Mouse (Mus musculus) fibroblast of lung, adult 2 months (primary cell): ENCODE results near the gene Pear1.

ENCODE experiments used
- DNase-seq: peaks from one replicate; pipeline ENCODE4 v3.0.0-alpha.2; 2011; ENCODE audit warnings: low read depth

The Pear1 gene

DNA sequence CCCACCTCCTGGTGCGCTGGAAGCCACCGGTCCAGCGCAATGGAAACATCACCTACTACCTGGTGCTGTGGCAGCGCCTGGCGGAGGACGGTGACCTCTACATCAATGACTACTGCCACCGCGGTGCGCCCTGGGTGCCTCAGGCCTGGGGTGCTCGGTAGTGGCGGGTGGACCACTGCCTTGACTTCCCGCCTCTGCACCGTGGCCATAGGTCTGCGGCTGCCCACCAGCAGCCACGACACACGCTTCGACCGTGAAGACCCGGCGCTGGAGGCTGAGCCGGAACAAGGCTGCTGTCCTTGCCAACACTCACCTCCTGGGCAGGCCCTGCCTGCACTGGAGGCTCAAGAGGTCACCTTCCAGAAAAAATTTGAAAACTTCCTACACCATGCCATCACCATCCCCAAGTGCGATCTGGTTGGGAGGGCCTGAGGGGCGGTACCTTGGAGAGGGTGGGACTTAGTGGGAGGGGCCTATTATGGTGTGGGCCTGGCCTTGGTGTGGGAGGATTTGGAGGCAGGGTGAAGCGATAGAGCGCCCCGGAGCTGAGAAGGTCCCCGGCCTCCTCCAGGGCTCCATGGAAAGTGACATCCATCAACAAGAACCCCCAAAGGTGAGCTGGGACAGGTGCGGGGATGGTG, 14.7 kb downstream of the Pear1 start:
- DNase-seq: no peak

DNA sequence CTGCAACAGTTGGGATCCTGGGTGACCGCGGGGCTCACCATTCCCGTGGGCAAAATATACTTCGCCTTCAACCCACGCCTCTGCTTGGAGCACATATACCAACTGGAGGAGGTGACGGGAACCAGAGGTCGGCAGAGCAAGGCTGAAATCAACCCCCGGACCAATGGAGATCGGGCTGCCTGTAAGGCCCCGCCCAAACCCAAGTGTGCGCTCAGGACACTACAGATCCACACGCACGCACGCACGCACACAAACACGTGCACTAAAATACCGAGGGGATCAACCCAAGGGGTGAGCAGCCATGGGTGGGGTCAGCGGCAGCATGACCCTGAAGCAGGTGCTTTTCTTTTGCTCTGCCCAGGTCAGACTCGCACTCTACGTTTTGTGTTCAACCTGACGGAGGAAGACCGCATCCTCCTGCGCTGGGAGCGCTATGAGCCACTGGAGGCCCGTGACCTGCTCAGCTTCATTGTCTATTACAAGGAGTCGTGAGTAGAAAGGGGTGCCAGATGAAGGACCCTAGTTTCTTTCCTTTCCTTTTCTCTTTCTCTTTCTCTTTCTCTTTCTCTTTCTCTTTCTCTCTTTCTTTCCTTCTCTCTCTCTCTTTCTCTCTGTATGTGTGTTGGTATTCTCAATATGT, 19.9 kb downstream of the Pear1 start:
- DNase-seq: no peak

- no peak for DNase-seq
These were observed 22.4 kb downstream of the Pear1 start for GRCm38 (mm10) chr3:87801681-87802080.

DNA sequence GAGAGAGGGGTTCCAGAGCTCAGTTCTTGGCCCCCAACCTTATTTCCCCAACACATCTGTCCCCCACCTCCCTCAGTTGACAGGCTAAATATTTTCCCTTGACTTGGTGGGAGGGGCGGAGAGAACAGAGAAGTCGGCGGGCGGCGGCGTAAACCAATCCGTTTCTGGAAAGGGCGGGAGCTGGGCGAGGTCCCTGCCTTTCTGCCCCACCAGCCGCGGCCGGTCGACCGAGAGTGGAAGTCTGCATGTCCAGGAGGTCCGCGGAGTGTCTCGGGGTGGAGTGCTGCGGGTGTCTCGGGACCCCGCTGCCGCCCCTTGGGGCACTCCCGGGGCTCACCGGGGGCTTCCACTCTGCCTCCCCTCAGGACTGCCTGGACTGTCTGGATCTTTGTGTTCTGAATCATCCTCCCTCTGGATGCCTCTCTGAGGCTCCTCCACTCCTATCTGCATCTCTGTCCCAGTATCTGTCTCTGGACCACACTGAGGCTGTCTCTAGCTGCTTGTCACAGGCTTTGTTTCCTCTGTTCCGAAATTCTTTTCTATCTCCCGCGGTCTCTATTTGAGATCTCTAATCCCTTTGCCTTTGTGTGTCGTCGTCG, 27.3 kb downstream of the Pear1 start, which contains the start of gene Insrr:
TSS of gene Insrr (plus strand) at position 216 of the 599 bp plus-strand sequence.
- DNase-seq: no peak

- DNase-seq: peak; percentile 4
These were observed 28.5 kb downstream of the Pear1 start for GRCm38 (mm10) chr3:87795336-87796277.

DNA sequence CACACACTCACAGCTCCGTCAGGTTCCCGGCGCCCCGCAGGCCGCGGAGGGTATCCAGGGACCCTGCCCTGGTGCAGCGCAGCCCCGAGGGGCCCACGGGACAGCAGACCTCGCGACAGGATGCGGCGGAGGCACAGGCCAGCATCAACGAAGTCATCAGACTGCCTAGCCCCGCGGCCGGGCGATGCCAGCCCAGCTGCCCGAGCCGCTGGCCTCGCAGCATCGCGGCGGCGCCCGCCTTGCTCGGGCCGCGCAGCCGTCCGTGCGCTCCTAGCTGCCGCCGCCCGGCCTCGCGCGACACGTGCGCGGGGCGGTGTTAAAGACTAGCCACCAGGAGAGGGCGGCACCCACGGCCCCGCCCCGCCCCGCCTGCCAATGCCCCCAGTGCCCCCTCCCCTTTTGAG, 29.2 kb downstream of the Pear1 start, which contains the start of gene Ntrk1:
TSS of gene Ntrk1 (minus strand) at position 241 of the 404 bp plus-strand sequence.
- DNase-seq: no peak

- DNase-seq: no peak
These were observed 34.3 kb downstream of the Pear1 start for GRCm38 (mm10) chr3:87789768-87790167.

- no peak for DNase-seq
These were observed 34.9 kb downstream of the Pear1 start for GRCm38 (mm10) chr3:87789248-87789647.

DNA sequence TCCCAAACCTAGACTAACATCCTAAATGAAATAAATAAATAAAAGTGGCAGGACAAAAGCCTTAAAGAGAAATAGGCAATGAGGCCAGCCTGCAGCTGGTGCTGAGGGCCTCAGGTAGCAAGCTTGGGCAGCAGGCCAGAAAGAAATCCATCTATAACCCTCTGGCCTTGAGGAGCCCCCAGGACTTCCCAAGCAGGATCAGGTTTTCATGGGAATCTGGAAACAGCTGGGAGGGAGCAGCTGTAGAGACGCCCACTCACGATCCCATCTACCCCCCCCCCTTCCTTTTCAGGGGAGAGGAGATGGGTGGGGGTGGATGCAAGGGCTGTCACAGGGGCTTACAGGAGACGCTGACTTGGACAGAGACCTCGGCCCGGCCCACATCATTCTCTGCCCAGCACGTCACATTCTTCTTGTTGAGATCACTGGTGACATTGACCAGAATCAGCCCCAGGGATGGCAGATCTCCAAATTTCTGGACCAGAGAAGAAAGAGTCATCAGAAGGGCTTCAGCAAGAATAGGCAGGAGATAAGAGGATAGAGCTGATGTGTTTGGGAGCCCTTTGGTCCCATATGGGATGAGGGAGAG, 38.4 kb downstream of the Pear1 start:
- DNase-seq: no peak

DNA sequence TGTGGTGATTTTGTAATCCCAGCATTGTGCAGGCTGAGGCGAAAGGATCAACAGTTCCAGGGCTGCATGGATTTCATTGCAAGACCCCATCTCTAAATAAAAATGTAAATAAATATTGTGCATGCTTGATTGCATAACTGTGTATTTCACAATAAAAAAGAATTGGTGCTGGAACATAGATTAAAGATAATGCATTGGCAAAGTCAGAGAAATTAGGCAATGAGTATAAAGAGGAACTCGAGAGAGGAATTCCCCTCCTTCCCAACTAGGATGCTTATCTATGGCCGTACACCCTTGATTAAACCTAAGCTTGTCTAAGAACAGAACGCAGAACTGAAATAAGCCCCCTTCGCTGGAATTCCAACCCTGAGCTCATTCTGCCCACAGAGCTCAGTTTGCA, 39.0 kb downstream of the Pear1 start:
- DNase-seq: no peak

GRCm38 (mm10) chr3:87783282-87784023, 40.7 kb downstream of the Pear1 start:
- DNase-seq: no peak

DNA sequence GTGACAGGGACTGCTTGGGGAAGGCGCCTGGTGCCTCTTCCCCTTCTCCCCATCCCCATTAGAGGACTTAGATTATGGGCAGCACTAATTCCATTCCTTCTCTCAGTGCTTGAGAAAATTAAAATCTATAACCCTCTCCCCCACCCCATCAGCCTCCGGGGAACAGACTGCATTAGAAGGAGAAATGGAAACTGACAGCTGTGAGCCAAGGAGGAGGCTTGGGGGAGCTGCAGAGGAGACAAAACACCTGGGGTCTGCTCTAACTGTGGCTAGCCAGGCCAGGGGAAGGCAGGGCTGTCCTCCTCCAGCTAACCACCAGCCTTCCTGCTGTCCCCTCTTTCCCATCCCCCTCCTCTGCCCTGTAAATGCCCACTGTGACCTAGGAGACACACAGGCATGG, 45.0 kb downstream of the Pear1 start:
- DNase-seq: no peak

DNA sequence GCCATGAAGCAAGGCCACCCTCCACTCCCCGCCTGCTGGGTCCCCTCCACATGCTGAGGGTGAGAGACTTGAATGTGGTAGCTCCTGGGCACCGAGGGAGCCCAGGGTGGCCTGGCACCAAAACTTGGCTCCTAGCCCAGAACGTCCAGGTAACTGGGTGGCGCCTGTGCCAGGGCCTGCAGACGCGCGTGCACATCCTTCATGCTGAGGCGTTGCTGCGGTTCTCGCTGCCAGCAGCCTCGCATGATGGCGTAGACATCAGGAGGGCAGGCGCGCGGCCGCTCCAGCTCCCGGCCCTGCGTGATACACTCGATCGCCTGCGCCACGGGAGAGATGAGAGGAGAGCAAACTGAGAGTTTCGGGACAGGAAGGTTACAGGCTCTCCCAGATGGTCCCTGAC, 45.8 kb downstream of the Pear1 start:
- no peak for DNase-seq

DNA sequence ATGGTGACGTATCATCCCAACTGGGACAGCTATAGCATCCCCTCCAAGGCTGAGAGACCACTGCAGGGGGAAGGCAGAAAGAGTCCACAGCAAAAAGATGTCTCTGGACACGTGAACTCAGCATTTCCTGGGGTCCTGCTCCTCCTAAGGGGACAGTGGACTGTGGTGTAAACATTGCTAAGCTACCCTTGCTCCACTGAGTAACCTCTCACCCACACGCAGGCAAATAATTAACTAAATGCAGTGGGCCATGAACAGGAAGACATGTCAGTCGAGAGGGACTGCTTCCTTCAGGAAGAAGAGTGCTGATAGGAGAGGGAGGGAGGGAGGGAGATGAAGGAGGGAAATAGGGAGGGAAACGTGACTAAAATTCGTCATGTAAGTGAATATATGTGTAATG, 53.0 kb downstream of the Pear1 start:
- DNase-seq: no peak

DNA sequence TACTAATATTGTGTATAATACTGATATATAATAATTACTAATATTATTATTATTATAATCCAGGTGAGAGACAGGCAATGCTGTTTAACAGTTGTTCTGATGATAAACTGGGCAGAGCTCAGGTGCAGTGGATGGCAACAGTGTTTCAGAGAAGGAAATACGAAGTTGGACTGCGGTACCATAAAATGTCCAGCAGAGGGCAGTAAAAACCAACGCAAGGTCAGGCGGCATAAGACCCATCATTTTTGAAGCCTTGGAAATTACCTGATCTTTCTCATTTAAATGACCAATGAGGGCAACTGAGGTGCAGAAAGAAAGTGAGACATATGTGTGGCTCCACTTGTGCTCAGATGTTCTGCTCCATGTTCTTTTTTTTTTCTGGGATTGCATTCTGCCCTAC, 53.8 kb downstream of the Pear1 start:
- DNase-seq: no peak

GRCm38 (mm10) chr3:87769506-87769905, 54.6 kb downstream of the Pear1 start:
- DNase-seq: no peak

DNA sequence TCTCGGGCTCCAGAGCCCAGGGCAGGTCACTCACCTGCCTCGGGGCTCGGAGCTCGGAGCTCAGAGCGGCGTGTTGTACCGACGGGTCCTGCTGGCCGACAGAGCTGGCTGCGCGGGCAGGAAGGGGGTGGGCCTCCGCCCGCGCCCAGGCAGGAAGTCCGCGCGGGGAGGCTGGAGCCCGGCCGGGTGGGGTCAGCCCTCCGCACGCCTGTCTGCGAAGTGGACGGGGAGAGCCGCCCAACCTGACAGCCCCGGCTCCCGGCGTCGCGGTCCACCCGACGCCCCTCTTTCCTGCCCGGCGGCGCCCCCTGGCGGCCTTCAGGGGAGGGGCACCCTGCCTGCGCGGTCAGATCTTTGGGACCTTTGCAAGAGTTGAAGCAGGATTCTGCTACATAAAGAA, 55.3 kb downstream of the Pear1 start:
- DNase-seq: no peak

DNA sequence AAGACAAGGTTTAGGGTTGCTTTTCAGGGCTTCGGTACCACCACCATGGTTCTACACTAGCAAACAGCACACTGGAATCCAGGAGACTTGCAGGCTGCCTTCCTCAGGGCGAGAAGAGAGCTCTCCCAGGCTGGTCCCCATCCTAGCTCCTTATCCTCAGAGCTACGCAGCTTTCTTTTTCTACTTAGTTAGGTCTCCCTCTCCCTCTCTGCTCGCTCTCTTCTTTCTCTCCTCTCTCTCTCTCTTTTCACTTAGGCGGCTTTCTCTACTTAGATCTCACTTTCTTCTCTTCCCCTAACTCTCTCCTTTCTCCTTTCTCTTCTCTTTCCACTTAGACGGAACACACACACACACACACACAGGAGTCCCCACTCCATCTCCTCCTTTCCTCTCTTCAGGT, 55.7 kb downstream of the Pear1 start:
- DNase-seq: no peak

- no peak for DNase-seq
These were observed 56.3 kb downstream of the Pear1 start for GRCm38 (mm10) chr3:87767764-87768163.

DNA sequence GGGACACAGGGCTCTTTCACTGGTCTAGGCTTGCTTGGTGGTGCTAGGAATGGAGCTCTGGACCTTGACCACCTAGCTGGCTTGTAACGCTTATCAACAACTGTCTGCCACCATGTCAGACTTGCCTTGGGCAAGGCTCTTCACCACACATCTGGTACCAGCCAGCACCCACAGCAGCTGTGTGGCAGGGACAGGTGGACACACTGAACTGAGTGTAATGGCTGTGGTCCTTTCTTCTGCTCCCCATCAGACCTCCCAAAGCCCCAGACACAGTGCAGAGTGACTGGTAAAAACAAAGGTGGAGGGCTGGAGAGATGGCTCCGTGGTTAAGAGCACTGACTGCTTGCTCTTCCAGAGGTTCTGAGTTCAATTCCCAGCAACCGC, 57.8 kb downstream of the Pear1 start:
- no peak for DNase-seq

DNA sequence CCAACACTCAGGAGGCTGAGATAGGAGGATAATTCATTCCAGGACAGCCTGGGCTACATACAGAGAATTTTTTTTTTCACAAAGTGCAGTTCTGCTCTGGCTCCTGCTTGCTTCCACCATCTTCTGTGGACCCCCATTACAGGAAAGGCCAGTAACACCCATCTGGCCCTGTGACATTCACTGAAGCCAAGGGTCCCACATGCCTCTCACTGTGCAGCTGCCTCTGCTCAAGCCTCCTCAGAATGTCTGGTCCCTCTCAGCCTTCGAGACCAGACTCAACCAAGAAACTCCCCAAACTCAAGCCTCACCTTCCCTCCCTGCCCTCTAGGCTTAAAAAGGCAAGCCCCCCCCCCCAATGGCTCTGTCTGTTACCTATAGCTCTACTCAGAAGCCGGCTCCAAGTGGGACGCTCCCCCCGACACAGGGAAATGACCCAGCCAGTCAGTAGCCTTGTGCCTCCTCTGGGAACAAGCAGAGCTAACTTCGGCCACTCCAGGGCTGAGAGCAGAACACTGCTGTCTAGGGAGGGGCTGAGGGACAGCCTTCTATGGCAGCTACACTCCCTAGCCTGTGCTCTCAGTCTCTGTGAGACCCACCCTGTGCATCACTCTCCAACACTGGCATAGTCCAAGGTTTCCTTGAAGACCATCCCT, 58.3 kb downstream of the Pear1 start:
- no peak for DNase-seq
